Mouse (Mus musculus) bone marrow, adult 2 months (tissue): Measurements from ENCODE around the gene Rad21l. TPM values are rescaled to one million over a fixed set of nuclear protein-coding genes. Genes with fewer than 3 reads are reported as not detected.
"Not testable (repeated sequence)": the region's sequence is repeated elsewhere in the genome, so short reads cannot be mapped to it uniquely, and the experiment has no call there.

Source experiments
- H3K27ac ChIP-seq: fragments of 200-500 bp; 2 replicates; pipeline ENCODE4 v1.5.1; 2012; ENCODE audit warnings: low read depth, mild to moderate bottlenecking, control low read depth, inconsistent platforms, low read length; ENCODE audit not compliant: control insufficient read depth, poor library complexity, insufficient read depth
- H3K4me1 ChIP-seq: fragments of 200-500 bp; 2 replicates; pipeline ENCODE4 v1.6.1; 2011; ENCODE audit warnings: low read length; ENCODE audit not compliant: control insufficient read depth, insufficient read depth
- H3K4me3 ChIP-seq: fragments of 200-500 bp; replicated peaks from 2 replicates; pipeline ENCODE3; 2011; ENCODE audit warnings: mild to moderate bottlenecking, low read depth, low read length, control low read depth; ENCODE audit not compliant: control insufficient read depth
- CTCF ChIP-seq: fragments of 200-500 bp; IDR thresholded peaks from 2 replicates; pipeline ENCODE4 v1.5.1; 2011; ENCODE audit warnings: low read length, control low read depth; ENCODE audit not compliant: control insufficient read depth, insufficient read depth
- POLR2A ChIP-seq: fragments of 200-500 bp; IDR thresholded peaks from 2 replicates; pipeline ENCODE4 v1.6.1; 2011; ENCODE audit warnings: low read depth, mild to moderate bottlenecking, control low read depth, low read length, borderline replicate concordance; ENCODE audit not compliant: control insufficient read depth
- WGBS: fragments of 180-500 bp; shearing (Covaris S2); methylation state at CpG from one replicate; pipeline ENCODE4 v1.1.7; 2018; 5-methylcytosine and 5-hydroxymethylcytosine counted together
- polyA plus RNA-seq: library from polyadenylated mRNA; stranded (reverse); fragments of >200 nt; gene quantifications from 2 replicates; pipeline ENCODE4 v1.2.4, GENCODE M21; 2011; ENCODE audit warnings: low replicate concordance; ENCODE audit not compliant: missing spikeins, insufficient read depth, insufficient read length

Rad21l gene
- polyA plus RNA-seq, 1 experiment: not detected

DNA sequence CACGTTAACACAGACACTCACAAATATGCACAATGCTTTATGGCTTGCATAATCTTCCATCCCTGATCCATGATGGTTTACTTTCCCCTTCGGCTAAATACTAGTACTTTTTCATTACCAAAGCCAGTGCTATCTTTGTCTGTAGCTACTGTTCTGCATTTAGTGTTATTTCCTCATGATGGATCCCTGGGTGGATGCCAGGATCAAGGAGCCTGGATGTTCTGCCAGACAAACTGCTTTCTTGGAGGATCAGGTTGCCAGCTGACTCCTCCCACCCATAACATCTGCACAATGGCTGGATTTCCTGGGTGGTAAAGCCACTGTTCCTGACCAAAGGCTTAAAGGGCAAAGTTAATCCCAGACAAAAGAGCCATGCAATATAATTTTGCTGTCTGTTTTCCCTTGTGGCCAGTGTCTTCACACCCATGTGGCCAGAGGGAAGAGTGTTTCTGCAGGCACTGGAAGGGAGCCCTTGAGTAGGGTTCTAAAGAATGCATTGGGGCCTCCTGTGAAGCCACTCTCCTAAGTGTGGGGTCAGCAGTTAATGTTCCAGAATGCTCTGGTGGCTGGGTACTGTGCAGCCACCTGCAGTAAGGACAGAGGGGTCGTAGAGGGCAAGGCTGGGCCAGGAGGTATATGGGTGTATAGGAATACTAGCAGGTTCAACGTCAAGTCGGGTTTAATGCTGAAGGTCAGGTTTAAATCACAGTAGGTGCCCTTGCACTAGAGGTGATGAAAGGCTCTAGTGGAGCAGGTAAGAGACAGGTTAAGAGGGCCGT is 51.6 kb downstream of the Rad21l start:
- no peak overlapping the region for H3K4me3 ChIP-seq
- no peaks in the 10 kb centered on the region for H3K4me1 ChIP-seq
- TF ChIP-seq POLR2A (no peak), CTCF (no peak)
- 69% methylated on average over 6 of the region's 6 CpGs for WGBS
- no peak overlapping the region for H3K27ac ChIP-seq

DNA sequence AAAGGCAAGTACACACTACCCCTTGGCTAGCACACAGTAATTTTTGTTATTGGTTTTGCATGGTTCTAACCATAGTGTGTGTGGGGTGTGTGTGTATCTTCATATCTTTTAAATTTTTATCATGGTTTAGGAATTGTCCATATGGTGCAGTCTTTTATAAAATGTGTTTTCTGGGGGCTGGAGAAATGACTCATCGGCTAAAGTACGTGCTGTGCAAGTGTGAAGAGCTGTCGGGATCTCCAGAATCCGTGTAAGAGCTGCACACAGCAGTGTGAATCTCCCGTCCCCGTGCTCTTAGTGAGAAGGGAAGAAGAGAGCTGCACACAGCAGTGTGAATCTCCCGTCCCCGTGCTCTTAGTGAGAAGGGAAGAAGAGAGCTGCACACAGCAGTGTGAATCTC is 52.6 kb downstream of the Rad21l start:
- H3K4me3 ChIP-seq, H3K4me1 ChIP-seq, H3K27ac ChIP-seq: not testable (repeated sequence)
- WGBS: 75% methylated on average over 8 of the region's 8 CpGs

DNA sequence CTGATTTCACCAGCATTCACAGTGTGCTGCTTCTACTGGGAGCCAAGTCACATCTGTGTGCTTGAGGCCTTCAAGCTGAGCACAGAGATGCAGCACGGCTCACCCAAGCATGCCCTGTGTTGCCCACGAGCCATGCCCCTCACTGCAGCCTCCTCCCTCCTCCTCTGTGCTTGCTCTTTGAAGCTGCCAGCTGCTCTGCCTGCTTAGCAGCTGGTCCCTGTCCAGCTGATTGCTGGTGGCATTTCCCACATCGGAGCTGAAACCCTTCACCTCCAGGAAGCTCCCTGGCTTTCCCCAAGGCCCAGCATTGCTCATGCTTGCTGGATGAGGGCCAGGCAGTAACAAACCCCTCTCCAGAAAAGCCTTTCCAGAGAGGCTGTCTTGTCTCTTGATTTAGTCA is 58.4 kb downstream of the Rad21l start:
- no peak overlapping the region for H3K27ac ChIP-seq
- WGBS: 59% methylated on average over 3 of the region's 3 CpGs
- H3K4me3 ChIP-seq: no peak overlapping the region
- H3K4me1 ChIP-seq: no peaks in the 10 kb centered on the region
- TF ChIP-seq POLR2A (no peak), CTCF (no peak)

DNA sequence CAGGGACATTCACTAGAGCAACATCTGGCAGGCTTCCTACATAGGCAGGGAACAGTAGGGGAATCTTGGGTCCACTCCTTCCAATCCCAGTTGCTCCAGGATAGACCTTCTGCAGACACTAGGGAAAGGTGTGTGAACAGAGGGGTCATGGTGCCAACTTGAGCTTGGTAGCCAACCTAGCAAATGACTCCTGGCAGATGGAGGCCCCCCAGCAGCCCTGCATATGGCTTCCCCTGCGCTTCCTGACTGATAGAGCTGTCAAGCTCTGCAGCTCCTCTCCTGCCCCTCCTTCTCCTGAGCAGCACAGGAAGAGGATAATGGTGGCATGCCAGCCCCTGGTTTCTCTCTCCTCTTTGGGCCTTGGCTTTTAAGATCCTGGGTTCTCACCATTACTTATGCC is 59.9 kb downstream of the Rad21l start:
- H3K4me3 ChIP-seq: no peak overlapping the region
- WGBS: 71% methylated on average over 1 of the region's 1 CpGs
- H3K4me1 ChIP-seq: no peaks in the 10 kb centered on the region
- TF ChIP-seq CTCF (no peak), POLR2A (no peak)
- H3K27ac ChIP-seq: no peak overlapping the region

- TF ChIP-seq CTCF (no peak), POLR2A (no peak)
- Histone ChIP-seq H3K4me1 (no peaks in the 10 kb centered on the region), H3K27ac (no peak overlapping the region; the same call in 1 of the 2 replicates), H3K4me3 (no peak overlapping the region)
- 24% methylated on average over 11 of the region's 11 CpGs for WGBS
Observed at GRCm38 (mm10) chr2:151605437-151605987, 62.8 kb downstream of the Rad21l start.

DNA sequence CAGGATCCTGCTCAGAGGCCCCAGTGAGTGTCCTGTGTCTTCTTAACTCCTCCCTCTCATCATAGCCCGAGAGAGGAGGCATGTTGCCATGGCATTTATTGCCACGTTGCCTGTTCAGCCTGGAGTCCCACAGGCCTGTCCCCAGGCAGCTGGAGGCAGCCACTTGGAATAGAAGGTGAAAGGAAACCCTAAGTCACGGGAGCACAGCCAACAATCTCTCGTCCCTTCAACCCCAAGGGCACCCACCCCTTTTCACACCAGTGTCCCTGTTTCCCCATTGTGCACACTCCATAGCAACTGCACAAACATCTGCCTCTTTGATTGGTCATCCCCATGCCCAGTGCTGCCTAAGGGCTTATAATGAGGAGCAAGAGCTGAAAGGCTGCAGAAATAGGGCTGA is 64.7 kb downstream of the Rad21l start:
- TF ChIP-seq CTCF (no peak), POLR2A (no peak)
- H3K27ac ChIP-seq: no peak overlapping the region
- whole genome bisulfite sequencing: 53% methylated on average over 4 of the region's 4 CpGs
- no peak overlapping the region for H3K4me3 ChIP-seq
- H3K4me1 ChIP-seq: no peaks in the 10 kb centered on the region

DNA sequence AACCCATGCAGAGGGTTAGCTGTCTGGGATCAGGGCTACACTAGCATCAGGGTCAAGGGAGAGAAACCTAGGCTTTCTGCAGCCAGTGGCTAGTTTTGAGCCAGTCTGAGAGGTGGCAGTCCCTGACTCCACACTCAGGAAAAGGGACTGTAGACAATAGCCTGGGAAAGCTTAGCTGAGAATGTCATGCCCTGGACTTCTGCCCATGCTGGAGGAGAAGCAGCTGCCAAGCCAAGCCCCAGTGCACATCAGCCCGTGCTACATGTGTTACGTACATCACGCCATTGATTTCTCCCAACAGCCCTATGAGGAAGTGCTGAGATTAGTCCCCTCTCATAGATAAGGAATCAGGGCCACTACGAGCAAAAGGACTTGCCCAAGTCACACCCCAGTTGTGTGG is 66.2 kb downstream of the Rad21l start:
- Histone ChIP-seq H3K27ac (no peak overlapping the region), H3K4me3 (no peak overlapping the region), H3K4me1 (no peaks in the 10 kb centered on the region)
- no peak for TF ChIP-seq CTCF
- no peak for TF ChIP-seq POLR2A
- WGBS: 62% methylated on average over 4 of the region's 4 CpGs

- TF ChIP-seq CTCF (no peak), POLR2A (no peak)
- no peak overlapping the region for H3K4me3 ChIP-seq
- 61% methylated on average over 2 of the region's 2 CpGs for whole genome bisulfite sequencing
- H3K27ac ChIP-seq: no peak overlapping the region
- H3K4me1 ChIP-seq: no peaks in the 10 kb centered on the region
Observed at GRCm38 (mm10) chr2:151598068-151598467, 70.3 kb downstream of the Rad21l start.

Other genes with a start within 250 kb of the Rad21l start
- gene 4921509C19Rik, start 192.4 kb downstream of the Rad21l start, polyA plus RNA-seq: not detected in 2 replicates
- gene Nsfl1c, start 174.4 kb downstream of the Rad21l start, polyA plus RNA-seq: 34.0 and 51.9 TPM in 2 replicates
- 32.7 and 70.4 TPM in 2 replicates for gene Fkbp1a, start 126.0 kb downstream of the Rad21l start, polyA plus RNA-seq
- gene Sdcbp2, start 95.9 kb downstream of the Rad21l start, polyA plus RNA-seq: not detected in 2 replicates
- gene Snph, start 35.9 kb downstream of the Rad21l start, polyA plus RNA-seq: 0.42 TPM in 1 of 2 replicates, not detected in the other
- gene Tmem74b, start 33.5 kb upstream of the Rad21l start, polyA plus RNA-seq: not detected in 2 replicates
- 31.9 and 38.6 TPM in 2 replicates for gene Psmf1, start 75.7 kb upstream of the Rad21l start, polyA plus RNA-seq
- not detected in 2 replicates for gene Rspo4, start 174.4 kb upstream of the Rad21l start, polyA plus RNA-seq
- gene Angpt4, start 242.7 kb upstream of the Rad21l start, polyA plus RNA-seq: 1.5 and 2.1 TPM in 2 replicates